Mouse (Mus musculus) cerebellum, adult (tissue): ENCODE measurements around the gene Trhde.

Source experiments
- ATAC-seq: cut with Nextera tagmentation; 2 replicates; pipeline ENCODE4 v1.9.2; 2017; ENCODE audit warnings: mild to moderate bottlenecking, moderate library complexity, mixed read lengths; ENCODE audit not compliant: insufficient number of reproducible peaks, low FRiP score, low TSS enrichment

Gene Trhde

DNA sequence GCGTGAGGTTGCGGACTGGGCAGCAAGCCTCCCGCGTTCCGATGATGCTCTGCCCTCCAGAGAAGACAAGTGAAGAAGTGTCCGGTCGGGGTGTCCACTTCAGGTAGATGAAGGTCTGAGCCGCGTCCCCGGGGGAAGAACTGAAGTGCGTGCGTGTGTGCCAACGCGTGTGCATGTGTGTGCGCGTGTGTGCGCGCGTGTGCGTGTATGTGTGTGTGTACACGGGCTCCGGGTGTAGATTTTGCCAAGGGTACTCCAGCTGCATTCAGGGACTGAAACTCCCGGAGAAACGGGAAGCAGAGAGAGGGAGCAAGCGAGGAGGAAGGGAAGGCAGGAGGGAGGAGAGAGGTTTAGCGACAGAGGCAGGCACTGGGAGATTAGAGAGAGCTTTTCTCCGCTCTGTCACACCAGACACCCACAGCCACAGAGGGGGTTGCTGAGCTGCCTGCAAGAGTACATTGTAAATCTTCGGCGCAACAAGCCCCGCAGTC is at the start of gene Trhde:
Gene Trhde, minus strand, starts transcription at position 147 of the 491 bp plus-strand sequence.
- peak; percentile 47 for ATAC-seq

DNA sequence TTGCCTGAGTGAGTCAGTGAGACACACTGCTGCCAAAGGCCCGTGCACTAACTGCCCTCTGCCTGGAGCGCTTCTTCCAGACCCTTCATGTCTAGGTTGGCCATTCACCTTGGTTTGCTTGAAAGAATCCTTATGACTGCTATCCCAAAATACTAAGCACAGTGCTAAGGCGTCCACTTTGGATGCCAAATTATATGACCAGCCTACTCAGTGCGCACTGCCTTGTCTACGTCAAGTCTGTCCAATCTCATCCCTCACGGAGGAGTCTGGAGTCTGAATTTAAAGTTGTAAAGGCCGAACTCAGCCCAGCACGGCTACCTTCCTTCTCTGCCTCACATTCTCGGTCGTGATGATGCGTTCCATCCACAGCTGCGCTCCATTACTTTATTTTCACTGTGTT is 39.9 kb upstream of the Trhde start:
- no peak for ATAC-seq

DNA sequence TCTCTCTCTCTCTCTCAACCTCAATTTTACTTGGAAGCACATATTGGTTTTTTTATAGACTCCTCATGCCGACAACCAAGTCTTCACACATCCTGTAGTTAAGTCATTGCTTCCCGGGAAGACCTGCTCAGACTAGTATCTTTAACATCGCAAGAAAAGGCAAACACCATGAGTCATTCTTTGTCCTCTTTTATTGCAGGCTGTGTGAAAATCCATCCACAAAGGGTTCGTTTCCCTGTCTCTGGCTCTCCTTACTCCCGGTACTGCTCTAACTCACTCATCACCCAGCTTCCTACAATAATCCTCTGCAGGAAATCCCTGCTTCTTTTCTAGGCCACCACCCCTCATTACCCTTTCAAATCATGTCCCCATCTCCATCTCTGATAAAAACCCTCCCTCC is 39.3 kb upstream of the Trhde start:
- no peak for ATAC-seq

DNA sequence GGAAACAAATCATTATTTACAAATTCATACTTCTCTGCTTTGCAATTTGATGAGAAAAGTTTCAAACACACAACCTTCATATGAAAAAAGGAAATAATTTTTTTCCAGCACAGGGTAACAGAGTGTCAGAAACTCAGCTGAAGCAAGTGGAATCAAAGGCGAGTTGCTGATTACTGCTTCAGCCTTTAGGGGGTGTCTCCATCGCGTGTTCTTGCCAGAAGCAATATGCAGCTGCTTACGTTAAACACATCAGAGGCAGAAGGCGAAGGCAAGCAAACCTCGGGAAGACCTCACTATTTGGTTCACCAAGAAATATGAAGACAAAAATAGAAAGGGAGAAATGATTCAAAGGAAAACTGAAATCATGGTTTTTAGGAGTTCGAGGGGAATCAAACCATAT is 29.2 kb upstream of the Trhde start:
- no peak for ATAC-seq

DNA sequence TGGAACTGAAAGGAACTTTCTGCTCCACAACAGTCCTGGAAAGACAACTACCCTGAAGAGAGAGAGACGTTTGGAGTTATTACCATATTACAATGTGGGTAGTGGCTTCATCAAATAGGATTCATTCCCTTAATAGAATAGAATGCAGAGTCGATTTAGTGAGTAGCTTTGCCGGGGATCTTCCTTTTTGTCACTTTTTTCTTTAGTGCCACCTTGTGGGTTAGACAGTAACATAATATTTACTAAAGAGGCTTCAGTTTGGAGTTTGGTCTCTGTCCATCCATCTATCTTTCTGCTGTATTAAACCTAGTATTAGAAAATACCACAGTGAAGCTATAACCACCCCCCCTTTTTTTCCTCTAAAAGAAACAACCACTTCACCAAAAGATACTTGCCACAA is 6.7 kb upstream of the Trhde start:
- ATAC-seq, result no peak

DNA sequence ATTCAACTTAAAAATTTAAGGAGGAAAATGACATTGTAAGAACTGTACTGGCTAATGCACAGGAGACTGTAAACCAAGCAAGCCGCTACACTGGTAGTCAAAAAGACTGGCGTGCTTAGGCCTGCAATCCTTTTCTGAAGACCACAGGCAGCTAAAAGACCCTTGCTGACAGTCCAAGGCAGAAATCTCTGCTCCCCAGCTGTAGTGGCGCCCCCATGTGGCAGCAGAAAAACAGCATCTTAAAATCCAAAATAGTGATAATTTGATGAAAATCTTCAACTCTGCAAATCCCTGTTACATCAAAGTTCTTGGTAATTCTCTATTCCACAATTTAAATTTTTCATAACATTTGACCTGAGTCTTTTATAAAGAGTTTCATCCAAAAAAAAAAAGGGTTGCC is 3.8 kb upstream of the Trhde start:
- ATAC-seq, result no peak

DNA sequence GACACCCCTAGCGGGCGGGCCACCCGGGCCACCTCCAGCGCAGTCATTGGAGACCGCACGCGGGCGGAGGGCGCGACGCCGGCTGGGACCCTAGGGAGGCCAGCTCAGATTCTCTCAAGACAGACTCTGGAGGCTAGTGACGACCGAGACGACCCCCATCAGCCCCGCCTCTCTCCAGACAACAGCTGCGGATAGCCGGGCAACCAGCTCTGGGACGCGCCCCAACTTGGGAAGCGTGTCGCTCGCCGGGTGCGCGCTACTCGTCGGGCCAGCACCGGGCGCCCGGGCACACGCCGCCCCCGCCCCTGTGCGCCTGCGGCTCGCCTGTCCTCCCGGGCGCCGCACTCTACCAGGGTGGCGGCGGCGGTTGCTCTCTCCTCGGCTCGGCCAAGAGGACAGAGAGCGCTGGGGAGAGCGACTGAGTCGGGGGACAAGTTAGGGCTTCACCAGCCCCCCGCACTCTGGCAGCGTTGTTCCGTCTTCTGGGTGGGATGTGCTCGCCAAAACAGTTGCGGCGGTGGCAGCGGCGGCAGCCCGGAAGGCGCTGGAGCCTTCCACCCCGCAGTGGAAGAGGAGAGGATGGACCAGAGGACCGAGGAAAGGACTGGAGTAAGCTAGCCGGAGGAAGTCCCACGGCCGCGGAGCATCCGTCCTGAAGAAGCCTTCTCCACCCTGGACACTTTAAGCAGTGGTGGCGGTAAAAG is 498 bp downstream of the Trhde start:
- peak; percentile 55 for ATAC-seq

DNA sequence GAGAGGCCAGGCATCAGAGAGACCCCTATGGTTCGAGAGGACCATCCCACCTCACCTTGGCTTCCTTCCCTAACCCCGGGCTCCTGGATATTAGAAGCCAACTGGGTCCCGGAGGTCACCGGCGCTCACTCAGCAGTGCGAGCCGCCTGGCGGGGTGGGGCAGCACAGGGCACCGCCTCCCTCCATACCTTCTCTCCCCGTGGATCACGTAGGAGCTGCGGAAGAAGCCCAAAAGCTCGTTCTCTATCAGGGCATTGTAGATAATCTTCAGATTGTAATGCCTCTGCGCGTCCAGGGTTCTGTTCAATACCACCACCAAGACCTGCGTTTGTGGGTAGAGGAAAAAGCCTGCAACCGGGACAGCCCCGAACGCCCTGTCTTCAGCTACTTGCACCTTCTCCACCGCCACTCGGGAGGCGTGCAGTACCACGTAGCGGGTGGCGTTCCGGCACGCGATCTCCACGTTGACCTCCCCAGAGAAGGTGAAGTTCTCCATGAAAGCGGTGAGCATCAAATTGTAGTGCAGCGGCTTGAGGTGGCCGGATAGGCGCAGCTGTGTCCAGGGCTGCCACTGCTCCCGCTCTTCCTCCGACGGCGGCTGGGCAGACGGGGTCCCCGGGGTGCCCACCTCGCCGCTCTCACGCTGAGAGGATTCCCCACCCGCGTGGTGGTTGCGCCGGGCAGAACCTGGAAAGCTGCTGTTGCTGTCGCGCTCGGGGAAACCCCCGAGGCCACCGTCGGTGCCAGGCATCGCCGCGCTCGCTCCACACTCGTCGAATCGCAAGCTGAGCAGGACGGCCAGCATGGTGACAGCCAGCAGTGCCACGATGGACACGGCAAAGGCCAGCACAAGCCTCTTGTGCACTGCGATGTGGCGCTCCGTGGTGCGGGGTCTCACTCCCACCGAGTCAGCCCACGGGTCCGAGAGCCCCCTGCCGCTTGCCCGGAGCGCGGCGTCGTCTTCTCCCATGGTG is 1.5 kb downstream of the Trhde start:
- ATAC-seq, result peak; percentile 50; the same call in 1 of the 2 replicates

DNA sequence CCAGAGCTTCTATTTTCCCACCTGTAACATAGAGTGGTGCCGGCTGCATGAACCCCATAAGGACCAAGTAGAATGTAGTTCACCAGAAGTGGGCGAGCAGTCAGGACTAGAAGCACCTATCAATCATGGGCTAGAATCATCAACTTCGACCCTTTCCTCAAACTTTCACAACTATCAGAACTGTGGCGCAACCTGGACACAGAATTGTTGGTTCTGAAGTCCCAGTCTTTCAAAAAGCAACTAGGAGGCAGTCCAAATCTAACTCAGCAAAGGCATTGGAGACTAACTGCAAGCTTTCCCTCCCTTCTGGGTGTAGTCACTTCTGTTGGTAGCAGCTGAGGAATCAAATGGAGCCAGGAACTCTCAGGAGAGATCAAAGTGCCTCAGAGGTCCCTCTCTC is 2.6 kb downstream of the Trhde start:
- no peak for ATAC-seq

DNA sequence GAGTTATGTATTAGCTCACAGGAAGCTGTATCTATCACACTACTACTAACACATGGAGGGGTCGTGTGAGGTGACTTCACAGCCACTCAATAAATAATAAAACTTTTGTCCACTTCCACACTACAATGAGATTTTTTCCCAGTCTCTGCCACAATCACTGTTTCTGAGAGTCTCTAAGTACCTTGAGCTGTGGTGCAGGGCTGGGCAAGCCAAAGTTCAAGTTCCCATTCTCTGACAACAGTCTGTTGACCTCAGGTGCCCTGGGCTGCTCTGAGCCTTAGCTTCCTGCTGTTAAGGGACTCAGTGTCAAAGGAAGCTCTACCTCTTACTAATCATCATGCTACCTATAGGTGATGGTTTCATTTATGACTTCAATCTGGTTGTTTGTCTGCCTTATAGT is 3.3 kb downstream of the Trhde start:
- ATAC-seq, result no peak

DNA sequence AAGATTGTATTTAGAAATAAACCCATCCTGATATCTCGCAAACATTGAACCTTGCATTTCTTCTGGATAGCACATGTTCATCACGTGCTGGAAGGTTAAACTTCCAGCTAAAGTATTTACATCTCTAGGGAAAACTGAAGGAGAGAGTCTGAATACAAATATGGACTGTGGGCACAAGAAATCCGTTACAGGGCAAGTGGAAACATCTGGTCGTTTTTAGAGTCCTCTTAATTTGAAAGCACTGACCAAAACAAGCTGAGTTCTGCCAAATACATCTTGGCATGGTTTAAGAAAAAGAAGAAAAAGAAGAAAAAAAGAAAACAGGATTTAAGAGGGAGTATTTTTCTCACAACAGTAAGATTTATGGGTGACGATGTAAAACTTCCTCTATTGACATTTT is 3.9 kb downstream of the Trhde start:
- ATAC-seq, result no peak

DNA sequence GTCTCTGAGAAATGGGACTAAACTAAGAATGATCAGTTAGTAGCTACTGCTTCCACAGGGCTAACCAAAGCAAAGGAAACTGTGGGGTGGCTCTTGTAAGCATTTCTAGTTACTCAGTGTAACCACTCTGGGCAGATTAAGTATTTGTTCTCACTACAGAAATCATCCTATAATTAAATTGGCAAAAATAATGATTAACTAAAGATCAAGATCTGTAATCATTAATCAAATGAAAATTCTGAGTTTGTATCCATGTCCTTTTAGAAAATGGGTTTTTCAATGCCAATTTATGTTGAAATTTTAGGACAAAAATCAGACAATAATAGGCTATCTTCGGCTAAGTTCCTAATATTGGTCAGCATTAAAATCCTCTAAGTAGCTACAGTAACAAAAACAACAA is 4.4 kb downstream of the Trhde start:
- no peak for ATAC-seq

DNA sequence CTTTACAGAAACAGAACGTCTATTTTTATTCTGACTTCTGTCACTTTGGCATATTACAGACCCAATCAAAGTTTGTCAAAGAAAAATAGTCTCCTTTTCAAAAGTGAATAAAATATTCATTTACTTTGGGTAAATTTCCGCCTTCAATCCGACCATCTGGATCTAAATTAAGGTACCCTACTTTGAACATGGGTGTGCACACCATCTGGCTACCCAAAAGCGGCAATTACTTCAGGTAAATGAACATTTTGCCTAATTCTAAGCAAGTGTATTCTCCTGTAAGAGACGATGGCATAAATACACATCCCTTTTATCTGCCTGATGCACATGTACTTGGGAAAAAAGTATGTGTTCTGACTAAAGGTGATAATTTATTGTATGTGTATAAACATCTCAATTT is 5.2 kb downstream of the Trhde start:
- ATAC-seq, result no peak

DNA sequence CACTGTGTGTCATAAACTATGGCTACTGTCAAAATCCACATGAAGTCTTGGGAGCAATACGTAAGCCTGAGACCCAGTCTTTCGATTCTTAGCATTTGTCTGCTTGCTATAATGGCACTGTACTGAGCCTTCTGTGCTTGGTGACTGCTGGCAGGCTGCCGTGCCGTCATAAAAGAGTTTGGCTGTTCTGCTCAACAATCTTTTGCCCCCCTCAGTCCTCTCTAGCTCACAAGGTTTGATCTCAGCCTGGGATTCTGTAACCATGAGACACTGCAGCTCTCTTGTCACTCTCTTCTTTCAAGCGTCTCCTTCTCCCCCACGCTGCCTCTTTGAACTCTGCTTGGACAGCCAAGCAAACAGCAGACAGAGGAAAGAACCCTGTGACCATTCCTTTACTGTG is 7.9 kb downstream of the Trhde start:
- ATAC-seq, result 0 out of 2 replicates have a peak, but pooled peaks have one; percentile 18

DNA sequence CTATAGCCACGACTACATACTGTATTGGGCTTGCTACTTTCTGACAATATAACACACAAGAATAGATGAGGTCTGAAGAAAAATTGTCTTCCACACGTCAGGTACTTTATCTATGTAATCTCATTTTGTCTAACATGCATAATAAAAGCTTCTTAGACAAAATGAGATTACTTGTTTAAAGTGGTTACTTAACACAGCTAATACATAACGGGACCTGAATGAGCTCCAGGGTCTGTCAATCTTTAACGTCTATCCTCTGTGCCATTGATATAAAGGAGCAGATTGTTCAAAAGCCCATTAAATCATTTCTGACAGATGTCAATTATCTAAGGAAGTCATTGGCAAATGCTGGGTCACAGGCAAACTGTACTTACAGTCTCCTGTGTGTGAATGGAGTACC is 36.2 kb downstream of the Trhde start:
- no peak for ATAC-seq

DNA sequence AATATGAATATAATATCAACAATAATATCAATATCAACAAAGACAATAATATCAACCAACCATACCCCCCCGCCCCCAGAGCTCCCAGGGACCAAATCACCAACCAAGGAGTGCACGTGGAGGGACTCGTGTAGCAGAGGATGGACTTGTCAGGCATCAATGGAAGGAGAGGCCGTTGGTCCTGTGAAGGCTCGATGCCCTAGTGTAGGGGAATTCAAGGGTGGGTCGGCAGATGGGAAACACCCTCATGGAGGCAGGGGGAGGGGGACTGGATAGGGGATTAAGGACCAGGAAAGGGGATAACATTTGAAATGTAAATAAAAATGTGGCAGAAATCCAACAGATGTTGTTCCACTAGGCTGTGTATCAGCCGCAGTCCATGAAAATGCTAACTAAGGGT is 40.0 kb downstream of the Trhde start:
- ATAC-seq, result no peak

DNA sequence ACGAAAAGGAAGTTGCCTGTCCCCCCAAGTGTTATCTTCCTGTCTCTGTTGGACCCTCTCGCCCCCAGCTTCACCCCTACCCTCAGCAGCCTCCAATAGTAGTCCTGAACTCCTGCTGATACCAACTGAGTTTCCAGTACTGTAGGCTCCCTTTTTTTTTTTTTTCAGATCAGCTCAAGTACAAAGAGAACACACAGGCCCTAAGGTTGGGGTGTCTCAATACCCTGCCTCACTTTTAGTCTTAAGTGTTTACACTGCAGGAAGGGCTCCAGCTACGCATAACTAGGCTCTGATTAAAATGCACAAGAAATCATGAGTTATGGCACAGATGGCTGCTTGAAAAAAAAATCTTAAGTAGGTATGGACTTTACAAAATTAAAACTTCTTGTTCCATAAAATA is 42.9 kb downstream of the Trhde start:
- no peak for ATAC-seq

DNA sequence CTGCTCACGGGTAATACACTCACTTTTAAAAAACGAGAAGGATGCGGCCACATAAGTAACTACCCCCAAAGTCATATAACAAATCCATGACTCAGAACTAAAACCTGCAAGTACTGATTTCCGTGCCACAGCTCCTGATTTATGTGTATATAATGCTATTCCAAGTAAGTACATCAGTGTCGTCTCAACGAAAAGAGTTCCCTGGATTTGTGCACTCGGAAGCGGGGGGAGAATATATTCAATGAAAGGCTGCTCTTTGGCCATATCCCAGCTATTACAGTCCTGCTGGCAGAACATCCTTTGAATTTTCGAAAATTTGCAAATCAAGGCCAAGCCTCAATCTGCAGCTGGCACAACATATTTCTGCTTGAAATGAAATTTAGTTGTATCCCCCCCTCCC is 43.5 kb downstream of the Trhde start:
- ATAC-seq, result no peak

DNA sequence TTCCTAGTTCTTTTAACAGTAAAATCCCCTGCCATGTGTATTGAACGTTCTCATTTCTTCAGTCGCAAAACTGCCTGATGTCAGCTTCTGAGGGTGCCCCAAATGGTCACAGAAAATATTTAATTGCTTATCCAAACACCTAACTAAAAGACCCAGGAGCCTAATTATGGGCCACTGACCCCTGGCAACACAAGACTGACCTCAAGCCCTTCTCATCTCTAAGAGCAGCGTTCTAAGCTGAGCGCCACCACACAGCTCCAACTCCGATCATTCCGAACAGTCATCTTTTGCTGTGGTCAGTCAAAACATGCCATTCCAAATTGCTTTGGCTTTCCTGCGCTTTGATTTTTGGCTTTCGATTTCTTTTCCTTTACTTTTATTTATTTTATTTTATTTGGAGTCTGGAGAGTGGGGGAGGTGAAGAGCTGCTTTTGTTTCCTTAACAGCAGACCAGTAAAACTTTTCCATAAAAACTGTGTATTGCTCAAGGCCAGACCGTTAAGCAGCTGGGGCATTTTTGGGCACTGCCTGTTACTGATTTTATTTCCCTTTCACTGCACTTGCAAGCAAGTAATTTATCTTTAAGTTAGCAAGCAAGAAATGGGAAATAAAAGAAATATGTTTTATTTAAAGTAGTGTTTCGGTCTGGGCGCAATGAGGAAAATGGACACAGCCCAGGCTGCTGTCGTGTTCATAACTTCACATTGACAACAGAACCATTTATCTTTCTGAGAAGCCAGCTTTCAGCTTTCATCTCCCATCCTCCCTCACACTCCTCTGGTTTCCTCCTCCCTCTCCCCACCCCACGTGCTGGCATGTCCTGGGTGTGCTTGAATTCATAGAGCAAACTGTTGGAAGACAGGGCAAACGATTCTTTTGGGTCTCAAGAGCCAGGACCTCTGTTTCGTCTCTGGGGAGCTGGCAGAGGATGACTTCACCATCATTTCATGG is 59.1 kb downstream of the Trhde start:
- no peak for ATAC-seq

DNA sequence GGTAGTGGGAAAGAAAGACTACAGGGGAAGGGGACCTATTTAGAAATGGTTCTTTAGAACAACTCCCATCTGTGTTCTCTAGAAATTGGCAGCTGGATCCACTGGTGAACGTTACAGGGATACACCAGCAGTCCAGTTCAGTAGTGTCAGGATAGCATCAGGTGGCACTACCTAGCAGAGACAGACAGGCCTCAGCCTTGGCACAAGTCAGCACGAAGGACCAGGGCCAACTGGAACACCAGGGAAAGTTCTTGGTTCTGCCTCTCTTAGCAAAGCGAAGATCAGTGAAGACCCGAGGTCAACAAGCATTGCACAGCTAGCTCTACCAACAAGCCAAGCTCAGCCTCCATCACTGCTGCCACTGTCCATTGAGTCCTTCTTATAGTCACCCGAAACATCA is 62.2 kb downstream of the Trhde start:
- ATAC-seq, result no peak
